Mouse (Mus musculus): Measurements from ENCODE around the gene Smarca4.
"Not testable (repeated sequence)": the region's sequence is repeated elsewhere in the genome, so short reads cannot be mapped to it uniquely, and the experiment has no call there.

Smarca4 gene

DNA sequence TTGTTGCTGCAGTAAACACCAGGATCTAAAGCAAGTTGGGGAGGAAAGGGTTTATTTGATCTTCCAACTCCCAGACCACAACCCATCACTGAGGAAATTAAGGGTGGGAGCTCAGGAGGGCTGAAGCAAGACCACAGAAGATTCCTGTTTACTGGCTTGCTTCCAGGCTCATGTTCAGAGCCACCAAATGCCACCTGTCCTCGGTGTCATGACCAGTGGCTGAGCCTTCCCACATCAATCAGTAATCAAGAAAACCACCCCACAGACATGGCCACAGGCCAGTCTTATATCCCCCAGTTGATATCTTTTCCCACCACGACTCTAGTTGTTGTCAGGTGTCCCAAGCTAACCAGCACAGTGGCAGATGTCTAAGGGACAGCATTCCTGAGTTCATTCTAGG is 37.3 kb downstream of the Smarca4 start:
- DNase-seq (ENCODE audit: inconsistent ontology term), result no peak

DNA sequence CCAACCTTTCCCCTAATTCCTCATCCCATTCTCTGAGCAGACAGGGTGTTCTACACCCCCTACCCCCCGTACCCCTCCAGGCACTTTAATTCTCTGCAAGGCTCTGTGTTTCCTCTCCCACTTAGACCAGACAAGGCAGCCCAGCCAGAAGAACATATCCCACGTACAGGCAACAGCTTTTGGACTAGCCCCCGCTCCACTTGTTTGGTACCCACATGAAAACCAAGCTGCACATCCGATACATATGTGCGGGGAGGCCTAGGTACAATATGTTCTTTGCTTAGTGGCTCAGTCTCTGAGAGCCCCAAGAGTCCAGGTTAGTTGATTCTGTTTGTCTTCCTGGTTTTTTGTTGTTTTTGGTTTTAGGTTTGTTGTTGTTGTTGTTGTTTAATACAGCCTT is 46.1 kb downstream of the Smarca4 start:
- no peak for DNase-seq (ENCODE audit: inconsistent ontology term)

DNA sequence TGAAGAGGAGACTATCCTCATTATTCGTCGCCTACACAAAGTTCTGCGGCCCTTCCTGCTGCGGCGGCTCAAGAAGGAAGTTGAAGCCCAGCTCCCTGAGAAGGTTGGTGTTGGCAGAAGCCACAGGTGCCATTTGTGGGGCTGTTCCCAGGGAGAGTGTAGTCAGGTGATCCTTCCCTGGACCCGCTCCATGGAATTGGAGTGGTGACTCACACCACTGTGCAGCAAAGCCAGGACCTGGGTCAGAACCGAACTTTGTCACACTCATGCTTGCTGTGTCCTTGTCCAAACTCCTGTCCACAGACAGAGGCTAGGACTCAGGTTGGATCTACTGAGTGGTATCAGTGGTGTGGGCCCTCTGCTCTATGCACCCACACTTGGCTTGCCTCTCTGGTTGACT is 53.0 kb downstream of the Smarca4 start:
- no peak for DNase-seq (ENCODE audit: inconsistent ontology term)

DNA sequence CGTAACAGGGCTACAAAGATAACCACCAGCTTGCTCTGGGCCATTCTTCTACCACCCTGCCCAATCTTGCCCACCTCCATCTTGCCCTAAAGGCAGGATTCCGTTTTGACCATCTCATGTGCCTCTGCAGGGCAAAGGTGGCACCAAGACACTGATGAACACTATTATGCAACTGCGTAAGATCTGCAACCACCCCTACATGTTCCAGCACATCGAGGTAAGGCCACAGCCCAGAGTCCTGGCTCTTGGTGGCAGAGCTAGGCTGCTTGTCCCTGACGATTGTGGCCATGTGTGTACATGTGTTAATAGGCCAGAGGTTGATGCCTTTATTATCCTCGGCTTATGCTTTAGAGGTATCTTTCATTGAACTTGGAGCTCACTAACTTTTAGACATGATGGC is 54.4 kb downstream of the Smarca4 start:
- DNase-seq (ENCODE audit: inconsistent ontology term), result no peak

DNA sequence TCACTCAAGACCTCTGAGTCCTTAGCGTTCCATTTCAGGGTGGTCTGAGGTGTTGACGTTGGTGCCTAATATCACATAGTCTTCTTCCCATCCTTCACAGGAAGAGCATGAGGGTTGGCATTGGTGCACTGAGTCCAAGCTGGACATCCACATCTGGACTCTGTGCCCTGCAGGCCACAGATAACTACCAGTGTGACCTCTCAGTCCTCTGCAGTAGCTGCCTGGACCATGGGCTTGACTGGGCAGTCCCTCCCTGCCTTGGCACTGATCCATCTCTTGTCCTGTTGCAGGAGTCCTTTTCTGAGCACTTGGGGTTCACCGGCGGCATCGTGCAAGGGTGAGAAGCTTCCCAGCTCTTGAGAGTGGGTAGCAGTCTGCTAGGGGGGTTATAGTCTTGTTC is 55.8 kb downstream of the Smarca4 start:
- no peak for DNase-seq (ENCODE audit: inconsistent ontology term)

DNA sequence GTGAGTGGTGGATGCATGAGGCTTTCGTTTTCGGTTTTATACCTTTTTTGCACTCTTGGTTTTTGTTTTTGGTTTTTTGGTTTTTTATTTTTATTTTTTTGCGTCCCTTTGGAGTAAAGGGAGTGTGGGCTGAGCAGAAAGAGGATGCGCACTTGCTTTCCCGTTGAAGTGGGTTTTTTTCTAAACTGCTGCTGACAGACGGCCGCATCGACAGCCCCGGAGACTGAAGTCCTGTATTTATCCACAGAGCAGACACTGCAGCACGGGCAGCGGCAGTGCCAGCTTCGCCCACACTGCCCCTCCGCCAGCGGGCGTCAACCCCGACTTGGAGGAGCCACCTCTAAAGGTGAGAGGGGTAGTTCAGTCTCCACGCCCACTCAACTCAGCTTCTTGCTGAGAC is 61.7 kb downstream of the Smarca4 start:
- DNase-seq (ENCODE audit: inconsistent ontology term), result no peak

DNA sequence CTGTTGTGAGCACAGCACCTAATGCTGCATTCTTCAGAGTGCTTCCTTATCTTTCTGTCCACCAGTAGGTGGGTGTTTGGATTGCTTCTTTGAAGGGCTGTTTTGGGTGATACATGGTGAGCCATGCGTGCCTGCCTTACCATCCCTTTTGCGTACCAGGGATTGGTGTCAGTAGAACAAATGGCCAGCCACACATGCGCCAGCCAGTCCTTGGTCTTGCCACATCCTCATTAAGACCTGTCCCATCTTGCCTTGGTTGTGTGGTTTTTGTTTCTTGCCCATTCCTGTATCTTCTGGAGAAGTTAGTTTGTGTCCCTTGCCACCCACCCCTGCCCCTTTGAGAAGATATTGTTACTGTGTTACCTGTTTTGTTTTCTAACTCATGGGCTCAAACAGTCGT is 64.5 kb downstream of the Smarca4 start:
- no peak for DNase-seq (ENCODE audit: inconsistent ontology term)

DNA sequence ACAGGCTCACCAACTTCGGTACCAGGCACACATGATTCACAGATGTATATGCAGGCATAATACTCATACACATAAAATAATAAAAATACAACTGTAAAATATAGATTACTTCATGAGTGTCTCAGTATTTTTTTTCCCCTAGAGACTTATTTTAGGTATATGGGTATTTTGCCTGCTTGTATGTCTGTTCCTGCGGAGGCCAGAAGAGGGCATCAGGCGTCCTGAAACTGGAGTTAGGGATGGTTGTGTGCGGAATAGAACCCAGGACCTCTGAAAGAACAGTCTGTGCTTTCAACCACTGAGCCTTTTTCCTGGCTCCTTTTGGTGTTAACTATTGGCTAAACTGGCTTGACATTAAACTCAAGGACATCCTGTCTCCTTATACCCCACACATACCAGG is 66.9 kb downstream of the Smarca4 start:
- DNase-seq (ENCODE audit: inconsistent ontology term), result no peak

DNA sequence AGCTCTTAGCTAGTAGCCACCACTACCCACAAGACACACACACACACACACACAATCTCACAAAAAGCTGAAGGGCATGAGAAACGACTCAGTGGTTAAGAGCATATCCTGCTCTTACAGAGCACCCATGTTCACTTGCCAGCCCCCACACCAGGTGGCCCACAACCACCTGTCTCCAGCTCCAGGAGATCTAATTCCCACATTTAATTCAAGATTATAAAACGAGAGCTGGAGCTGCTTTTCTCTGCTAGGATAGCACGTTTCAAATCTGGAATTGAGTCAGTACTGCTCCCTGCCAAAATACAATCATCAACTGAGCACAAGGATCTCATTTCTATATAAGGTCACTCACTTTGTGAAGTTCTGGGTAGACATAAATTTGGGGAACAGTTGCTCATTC is 67.9 kb downstream of the Smarca4 start:
- no peak for DNase-seq (ENCODE audit: inconsistent ontology term)

DNA sequence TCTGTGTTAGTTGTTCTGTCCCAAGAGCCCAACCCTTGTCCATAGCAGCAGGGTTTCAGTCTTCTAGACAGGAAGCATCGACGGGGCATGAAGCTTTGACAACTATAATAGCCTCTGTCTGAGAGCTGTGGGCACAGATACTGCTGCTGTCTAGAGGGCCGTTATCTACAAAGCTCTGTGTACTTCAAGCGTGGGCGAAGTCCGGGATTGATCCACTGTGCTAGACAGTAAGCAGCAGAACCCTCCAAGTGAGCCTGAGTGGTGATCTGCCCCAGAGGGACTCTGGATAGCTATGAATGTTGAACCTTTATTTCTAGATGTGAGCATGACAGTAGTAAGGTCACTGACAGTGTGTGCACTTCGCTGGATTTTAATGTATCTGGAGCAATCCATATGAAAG is 72.6 kb downstream of the Smarca4 start:
- DNase-seq (ENCODE audit: inconsistent ontology term), result no peak

DNA sequence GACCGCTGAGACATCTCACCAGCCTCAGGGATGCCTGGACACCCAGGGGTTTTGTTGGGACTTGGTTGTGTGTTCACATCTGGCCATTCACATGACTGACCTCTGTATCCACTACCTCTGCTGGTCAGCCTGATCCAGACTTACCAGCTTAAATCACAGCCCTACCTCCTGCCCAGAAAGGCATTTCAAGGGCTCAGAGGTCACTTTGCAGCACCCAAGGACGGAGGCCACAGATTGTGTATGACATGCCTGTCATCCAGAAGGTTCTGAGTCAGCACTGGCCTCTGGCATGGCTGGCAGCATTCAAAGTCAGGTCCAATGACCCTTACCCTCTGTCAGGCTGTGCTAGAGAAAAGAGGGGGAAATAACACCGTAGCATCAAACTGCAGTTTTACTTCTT is 74.1 kb downstream of the Smarca4 start:
- no peak for DNase-seq (ENCODE audit: inconsistent ontology term)

DNA sequence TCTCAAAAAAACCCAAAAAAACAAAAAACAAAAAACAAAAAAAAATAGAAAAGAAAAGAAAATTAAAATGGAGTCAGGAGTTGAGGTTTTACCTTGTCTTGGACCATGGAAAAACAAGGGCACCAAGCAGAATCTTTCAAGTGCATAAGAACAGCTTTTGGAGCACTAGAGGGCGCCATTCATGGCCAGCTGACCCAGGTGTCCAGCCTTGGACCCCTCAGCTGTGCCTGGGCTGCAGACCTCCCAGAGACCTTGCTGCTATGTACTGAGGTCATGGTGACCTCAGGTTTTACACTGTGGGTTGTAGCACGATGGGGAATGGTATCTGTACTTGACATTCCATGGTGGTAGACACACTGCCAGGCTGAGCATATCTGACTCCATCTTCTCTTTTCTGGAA is 75.9 kb downstream of the Smarca4 start:
- DNase-seq (ENCODE audit: inconsistent ontology term), result no peak

DNA sequence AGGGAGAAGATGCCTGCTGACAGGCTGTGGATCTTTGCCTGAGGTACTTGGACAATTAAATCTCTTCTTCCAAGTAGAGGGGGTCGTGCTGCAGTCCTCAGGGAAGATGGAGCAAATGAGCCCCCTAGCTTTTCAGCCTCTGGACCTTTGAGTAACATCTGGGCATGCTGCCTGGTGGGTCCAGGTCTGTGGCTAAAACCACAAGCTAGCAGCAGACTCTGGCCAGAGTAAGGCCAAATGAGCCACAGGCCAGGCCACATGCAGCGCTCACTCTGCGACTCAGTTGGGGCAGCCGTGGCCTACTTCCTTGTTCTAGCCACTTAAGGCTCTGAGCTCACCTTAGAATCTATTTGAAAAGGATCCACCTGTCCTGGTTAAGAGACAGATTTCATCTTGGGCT is 76.5 kb downstream of the Smarca4 start:
- DNase-seq (ENCODE audit: inconsistent ontology term), result no peak

DNA sequence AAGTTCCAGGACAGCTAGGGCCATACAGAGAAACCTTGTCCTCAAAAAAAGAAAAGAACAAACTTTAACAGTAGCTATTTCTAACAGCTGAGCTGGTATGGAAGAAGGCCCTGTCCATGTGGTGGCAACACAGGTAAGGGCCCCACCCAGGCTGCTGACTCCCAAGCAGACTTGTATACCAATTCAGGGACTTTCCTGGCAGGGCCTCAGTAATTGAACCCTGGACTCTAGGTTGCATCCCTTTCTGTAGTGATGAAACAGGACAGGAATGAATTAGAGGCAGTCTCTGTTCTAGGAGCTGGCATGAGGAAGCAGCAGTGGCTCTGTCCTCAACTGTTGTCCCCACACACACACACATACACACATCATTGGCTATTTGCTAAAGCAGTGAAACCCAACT is 78.1 kb downstream of the Smarca4 start:
- DNase-seq (ENCODE audit: inconsistent ontology term), result no peak

DNA sequence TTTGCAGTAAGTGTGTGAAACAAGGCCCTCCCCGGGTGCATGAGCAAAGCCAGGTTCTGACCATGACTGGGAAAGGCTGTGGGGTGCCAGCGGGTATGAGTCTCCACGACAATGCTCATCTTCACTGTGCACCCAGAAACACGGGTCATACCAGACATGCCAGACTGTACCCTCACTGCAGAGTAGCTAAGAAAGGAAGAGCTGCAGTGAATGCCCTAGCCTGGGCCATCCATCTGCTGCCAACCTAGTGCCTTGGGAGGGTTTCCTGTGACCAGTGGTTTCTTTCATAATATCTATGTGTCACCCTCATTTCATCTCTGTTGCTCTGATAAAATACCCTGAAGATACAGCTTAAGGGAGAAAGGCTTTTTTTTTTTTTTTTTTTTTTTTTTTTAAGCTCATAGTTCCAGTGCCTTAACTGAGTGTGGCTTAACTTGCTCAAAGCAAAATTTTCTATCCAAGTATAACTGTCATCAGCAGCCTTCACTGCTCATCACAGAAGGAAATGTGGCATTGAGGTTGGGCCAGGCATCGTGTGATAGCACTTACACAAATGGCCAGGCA is 79.3 kb downstream of the Smarca4 start:
- DNase-seq (ENCODE audit: inconsistent ontology term), result no peak

DNA sequence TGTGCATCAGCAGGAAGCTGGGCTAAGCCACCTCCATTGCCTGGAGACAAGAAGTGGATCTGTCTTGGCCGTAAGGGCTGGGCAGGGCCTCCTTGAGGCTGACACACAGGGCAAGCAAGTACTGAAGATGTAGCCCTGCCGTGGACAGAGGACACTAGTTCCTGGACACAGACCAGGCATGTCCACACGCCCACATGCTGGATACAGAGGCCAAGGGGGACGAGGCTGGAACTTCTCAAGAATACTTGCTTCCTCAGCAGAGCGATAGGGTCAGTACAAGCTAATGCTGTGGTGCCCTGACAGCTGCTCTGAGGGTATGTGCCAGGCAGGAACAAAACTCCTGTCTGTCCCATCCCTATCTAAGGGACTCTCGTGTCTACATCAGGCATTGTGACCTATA is 81.2 kb downstream of the Smarca4 start:
- no peak for DNase-seq (ENCODE audit: inconsistent ontology term)

DNA sequence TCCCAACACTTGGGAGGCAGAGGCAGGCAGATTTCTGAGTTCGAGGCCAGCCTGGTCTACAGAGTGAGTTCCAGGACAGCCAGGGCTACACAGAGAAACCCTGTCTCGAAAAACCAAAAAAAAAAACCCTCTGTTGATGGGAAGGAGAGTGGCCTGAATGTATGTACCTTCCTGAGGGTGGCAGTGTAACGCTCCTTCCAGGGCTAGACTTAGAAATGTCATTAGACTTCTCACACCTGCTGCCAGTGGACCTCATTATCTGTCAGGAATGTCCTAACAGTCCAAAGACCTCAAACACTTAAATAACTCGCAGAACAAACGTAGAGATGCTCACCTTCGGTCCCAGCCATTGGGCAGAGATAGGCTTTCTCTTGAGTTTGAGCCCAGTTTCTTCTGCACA is 83.3 kb downstream of the Smarca4 start:
- DNase-seq (ENCODE audit: inconsistent ontology term), result not testable (repeated sequence)

DNA sequence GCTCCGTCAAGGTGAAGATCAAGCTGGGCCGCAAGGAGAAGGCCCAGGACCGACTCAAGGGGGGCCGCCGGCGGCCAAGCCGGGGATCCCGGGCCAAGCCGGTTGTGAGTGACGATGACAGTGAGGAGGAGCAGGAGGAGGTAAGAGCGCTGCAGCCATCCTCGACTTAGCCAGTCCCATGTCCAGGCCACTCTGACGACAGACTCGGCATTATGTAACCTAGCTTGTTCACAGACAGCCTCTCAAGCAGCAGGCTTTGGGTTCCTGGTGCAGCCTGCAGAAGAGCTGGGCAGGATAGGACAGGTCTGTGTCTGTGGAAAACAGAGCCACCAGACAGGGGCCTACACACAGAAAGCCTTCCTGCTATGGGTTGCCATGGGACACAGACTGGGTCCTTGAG is 85.1 kb downstream of the Smarca4 start:
- no peak for DNase-seq (ENCODE audit: inconsistent ontology term)

DNA sequence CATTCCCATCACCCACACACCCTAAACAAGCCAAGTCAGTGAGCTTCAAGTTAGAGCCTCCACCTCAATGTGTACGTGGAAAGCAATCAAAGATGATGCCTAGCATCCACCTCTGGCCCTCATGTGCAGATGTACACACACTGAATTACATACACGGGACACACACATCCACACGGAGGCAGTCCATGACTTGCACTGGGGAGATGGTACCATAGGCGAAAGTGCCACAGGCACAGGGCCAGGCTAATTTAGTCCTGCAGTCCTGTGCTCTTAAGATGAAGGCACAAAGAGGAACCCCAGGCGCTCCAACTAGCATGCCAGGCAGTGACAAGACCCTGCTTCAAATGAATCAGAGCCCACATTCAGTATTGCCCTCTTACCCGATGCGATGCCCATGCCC is 87.5 kb downstream of the Smarca4 start:
- no peak for DNase-seq (ENCODE audit: inconsistent ontology term)

DNA sequence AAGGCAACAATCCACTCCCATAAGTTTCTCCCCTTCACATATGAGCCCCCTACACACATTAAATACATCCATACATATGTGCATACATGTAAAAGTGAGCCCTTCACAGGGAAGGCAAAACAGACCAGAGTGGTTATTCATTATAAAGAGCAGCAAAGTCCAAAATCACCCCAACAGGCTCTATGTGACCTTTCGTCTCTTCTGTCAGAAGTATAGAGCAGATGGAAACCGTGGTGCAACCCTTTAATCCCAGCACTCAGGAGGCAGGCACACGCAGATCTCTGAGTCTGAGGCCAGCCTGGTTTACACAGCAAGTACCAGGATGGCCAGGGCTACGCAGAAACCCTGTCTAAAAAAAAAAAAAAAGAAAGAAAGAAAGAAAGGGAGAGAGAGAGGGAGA is 90.1 kb downstream of the Smarca4 start:
- DNase-seq (ENCODE audit: inconsistent ontology term), result no peak

DNA sequence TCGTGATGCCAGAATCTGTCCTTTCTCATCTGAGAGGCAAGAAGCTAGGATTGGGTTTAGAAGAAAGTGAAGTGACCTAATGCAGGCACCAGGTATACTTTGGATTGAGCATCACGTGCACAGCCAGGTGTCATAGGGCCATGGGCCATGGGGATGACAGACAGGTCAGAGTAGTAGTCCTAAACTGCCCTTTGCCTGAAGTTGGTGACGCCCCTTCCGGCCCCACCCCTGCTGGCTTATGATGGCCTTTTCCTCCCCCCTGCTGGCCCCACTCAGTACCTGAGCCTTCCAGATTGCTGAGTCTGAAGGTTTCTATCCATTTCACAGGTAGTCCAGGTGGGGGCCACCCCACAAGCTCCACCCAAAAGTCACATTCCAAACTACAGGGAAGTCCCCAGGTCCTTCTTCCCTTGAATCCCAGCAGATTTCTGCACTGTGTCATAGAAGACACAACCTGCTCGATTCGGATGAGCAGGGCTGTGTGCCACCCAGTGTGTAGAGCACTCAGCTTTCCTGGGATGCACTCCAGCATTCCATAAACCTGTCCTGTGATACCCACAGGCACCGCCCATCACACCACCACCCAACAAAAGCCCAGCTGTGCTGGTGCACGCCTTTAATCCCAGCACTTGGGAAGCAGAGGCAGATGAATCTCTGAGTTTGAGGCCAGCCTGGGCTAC is 90.8 kb downstream of the Smarca4 start:
- DNase-seq (ENCODE audit: inconsistent ontology term), result no peak

DNA sequence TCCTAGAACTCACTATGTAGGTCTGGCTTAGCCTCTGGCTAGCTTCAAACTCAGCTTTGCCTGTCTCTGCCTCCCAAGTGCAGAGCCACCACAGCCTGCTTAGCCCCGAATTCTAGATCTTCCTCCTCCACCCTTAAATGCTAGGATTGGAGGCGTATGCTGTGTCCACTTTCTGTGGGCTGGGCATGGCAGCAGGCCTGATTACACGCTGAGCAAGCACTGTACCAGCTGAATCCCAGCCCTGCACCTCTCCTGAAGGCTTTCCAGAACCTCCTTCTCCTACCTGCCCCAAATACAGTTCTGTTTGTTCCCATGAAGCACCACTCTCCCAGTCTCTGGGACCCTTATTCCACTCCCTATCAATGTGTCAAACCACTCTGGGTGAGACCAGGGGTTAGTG is 93.4 kb downstream of the Smarca4 start:
- DNase-seq (ENCODE audit: inconsistent ontology term), result no peak

DNA sequence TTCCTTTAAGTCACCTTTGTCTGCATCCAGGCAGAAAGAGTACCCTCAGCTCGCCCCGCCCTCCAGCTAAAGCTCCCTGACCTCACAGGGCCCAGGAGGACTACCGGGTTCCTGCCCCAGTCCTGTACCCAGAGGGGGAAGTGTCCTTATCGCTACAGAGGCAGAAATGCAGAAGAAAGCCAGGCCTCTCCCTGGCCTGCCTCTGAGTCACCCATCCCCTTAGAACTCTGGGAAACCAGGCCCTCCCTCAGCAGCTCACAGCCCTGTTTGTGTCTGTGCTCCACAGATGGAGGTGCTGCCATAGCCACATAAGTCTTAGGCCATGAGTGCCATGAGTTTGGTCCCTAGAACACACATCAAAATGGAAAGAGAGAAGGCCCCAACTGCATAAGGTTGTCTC is 99.3 kb downstream of the Smarca4 start:
- peak; percentile 14 for DNase-seq (ENCODE audit: inconsistent ontology term)

DNA sequence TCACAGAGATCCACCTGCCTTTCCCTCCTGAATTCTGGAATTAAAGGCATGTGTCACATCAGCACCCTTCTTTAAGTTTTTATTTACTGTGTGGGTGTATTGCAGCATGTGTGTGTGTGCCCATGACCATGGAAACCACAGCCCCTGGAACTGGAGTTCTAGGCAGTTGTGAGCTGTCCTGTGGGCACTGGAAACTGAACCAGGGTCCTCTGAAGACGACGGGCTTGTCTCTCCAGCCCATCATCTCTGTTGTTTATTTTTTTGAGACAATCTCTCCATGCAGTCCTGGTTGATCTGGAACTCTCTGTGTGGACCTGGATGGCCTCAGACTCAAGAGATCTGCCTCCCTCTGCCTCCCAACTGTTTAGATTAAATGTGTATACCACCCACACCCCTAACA is 101.0 kb downstream of the Smarca4 start:
- DNase-seq (ENCODE audit: inconsistent ontology term), result no peak
